Mouse (Mus musculus) cortical plate, adult 2 months (tissue): Measurements from ENCODE around the gene Lrrc10b. TPM values are rescaled to one million over a fixed set of nuclear protein-coding genes. Genes with fewer than 3 reads are reported as not detected.
A peak's percentile ranks its signal among the peaks of the same experiment; 100 is the strongest.

Experiments used
- H3K27ac ChIP-seq: fragments of 200-500 bp; 2 replicates; pipeline ENCODE4 v1.5.1; 2012; ENCODE audit warnings: low read length, control low read depth, inconsistent platforms; ENCODE audit not compliant: insufficient read depth
- H3K4me1 ChIP-seq: fragments of 200-500 bp; 2 replicates; pipeline ENCODE4 v1.6.1; 2011; ENCODE audit warnings: low read length; ENCODE audit not compliant: control insufficient read depth, insufficient read depth
- H3K4me3 ChIP-seq: fragments of 200-500 bp; 2 replicates; pipeline ENCODE4 v1.5.1; 2011; ENCODE audit warnings: mild to moderate bottlenecking, low read length, control low read depth; ENCODE audit not compliant: insufficient read depth
- CTCF ChIP-seq: fragments of 200-500 bp; IDR thresholded peaks from 2 replicates; pipeline ENCODE4 v1.5.1; 2011; ENCODE audit warnings: mild to moderate bottlenecking, control low read depth, low read length; ENCODE audit not compliant: insufficient read depth; ENCODE audit errors: extremely low read depth
- POLR2A ChIP-seq: fragments of 200-500 bp; IDR thresholded peaks from 2 replicates; pipeline ENCODE4 v1.6.1; 2011; ENCODE audit warnings: mild to moderate bottlenecking, low read length, control low read depth; ENCODE audit not compliant: insufficient read depth; ENCODE audit errors: extremely low read depth
- polyA plus RNA-seq: library from polyadenylated mRNA; depleted of rRNA; stranded (reverse); fragments of >200 nt; gene quantifications from 2 replicates; pipeline ENCODE4 v1.2.3, GENCODE M21; 2012

Gene Lrrc10b
- polyA plus RNA-seq, 1 experiment, result 24.2 TPM

DNA sequence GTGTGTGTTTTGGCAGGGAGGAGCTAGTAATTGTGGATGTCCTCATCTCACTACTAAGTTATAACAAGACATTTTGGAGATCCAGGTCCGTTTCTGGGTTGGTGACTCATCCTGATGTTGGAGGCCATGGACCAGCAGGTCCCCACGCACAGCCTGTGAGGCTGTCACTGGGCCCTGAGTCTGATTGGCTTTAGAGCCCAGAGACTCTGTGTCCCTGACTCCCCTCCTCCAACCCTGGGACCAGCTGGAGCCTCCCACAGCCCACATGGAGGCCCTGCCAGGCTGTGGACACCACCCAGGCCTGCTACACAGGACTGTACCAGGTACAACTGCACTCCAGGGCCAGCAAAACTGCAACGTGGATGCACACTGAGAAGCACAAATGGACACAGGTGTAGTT is 15.7 kb upstream of the Lrrc10b start:
- Histone ChIP-seq H3K4me1 (peaks cover 2% of the 10 kb centered on the region; the same call in 1 of the 2 replicates), H3K27ac (no peak overlapping the region), H3K4me3 (no peak overlapping the region)
- TF ChIP-seq POLR2A (no peak), CTCF (no peak)

DNA sequence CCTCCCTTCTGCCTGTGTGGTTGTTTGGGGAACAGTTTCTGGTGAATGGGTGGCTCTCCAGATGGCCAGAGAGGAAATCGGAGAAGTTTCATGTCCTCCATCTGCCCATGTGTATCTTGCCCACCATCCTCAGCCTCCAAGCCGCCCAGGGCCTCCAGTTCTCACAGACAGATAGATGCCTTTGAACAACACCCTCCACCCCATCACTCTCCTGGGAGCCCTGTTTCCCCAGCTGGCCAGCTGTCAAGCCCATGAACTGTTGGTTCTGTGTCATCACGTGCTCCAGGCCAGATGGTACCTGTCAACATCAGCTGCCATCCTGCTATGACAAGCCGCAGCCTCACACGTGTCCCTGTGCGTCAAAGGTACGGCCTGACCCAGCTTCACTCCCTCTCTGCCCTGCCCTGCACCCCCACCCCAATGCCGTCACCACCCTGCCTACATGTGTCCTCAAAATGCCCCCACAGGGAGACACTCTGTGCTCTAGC is 11.9 kb upstream of the Lrrc10b start:
- TF ChIP-seq POLR2A, result no peak
- Histone ChIP-seq H3K4me3 (no peak overlapping the region), H3K27ac (no peak overlapping the region), H3K4me1 (peaks cover 2% of the 10 kb centered on the region; the same call in 1 of the 2 replicates)

DNA sequence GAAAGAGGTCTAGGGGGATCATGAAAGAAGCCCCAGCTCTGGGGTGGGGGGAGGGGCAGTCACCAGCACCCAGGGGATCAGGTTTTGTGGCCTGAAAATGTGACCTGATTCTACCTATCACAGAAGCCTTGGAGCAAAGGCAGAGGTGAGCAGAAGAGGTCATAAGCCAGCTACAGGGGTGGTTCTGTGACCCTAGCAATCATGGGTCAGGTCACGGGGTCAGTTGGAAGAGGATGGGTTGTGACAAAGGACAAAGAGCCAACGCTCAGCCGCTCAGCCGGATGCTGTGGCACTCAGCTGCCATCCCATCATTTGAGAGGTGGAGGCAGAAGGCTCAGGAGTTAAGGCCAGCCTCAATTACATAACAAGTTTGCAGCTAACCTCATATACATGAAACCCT is 7.2 kb upstream of the Lrrc10b start:
- H3K27ac ChIP-seq, result no peak overlapping the region
- H3K4me1 ChIP-seq, result peaks cover 2% of the 10 kb centered on the region; the same call in 1 of the 2 replicates
- H3K4me3 ChIP-seq, result no peak overlapping the region
- TF ChIP-seq CTCF (no peak), POLR2A (no peak)

DNA sequence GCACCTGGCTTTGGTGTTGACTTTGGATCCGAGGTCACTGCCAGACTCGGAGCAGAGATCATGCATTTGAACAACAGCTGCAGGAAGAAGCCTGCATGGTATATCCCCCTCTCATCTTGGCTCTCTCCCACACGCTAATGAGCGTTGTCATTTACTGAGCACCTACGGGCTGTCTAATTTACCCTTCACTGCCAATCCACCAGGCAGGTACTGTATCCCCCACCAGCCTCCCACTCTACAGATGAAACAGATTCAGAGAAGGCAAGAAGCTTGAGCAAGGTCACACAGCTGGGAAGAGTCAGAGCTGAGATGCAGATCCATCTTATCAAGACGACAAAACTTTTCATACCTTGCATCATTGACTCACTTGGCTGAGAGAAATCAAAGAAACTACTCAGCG is 4.3 kb upstream of the Lrrc10b start:
- Histone ChIP-seq H3K27ac (no peak overlapping the region), H3K4me1 (no peaks in the 10 kb centered on the region), H3K4me3 (no peak overlapping the region)
- TF ChIP-seq POLR2A (no peak), CTCF (no peak)

DNA sequence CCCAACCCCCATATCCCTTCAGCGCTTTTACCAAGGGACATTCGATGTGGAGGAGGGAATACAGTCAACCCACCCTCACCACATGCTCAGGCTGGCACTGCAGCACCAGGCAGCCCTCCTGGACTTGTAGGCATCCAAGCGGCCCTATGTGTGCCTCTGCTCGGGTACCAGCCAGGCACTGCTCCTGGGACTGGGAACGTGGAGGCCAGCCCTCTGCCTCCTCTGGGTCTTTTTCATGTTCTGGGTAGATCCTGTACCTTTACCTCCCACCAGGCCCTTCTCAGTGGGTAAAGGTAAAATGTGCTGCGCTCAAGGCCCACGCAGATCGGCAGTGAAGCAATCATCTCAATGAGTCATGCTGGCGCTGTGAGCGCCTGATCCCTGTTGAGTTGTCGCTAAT is 2.6 kb upstream of the Lrrc10b start:
- Histone ChIP-seq H3K4me1 (no peaks in the 10 kb centered on the region), H3K4me3 (no peak overlapping the region), H3K27ac (0 out of 2 replicates have a peak overlapping the region, but pooled peaks have one; percentile 16)
- no peak for TF ChIP-seq CTCF
- TF ChIP-seq POLR2A, result no peak

GRCm38 (mm10) chr19:10458096-10458495 is 823 bp upstream of the Lrrc10b start:
- H3K4me1 ChIP-seq, result no peaks in the 10 kb centered on the region
- TF ChIP-seq CTCF, result no peak
- no peak for TF ChIP-seq POLR2A
- 0 out of 2 replicates have a peak overlapping the region, but pooled peaks have one; percentile 4 for H3K27ac ChIP-seq
- H3K4me3 ChIP-seq, result 0 out of 2 replicates have a peak overlapping the region, but pooled peaks have one; percentile 0

DNA sequence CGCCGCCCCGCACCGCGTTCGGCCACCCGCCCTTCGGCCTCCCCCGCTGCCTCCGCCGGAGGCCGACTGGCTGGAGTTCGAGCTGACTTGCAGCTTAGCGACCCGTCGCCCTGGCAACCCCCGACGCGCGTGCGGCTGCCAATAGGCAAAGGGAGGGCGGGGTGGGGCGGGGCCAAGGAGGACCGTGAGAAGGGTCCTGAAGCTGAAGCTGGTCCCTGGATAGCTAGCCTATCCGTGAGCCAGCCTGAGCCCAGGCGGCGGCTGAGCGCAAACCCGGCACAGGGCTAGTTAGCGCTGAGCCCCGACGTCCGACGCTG is 169 bp upstream of the Lrrc10b start:
- Histone ChIP-seq H3K4me3 (peak overlapping the region; percentile 0; the same call in 1 of the 2 replicates), H3K27ac (no peak overlapping the region), H3K4me1 (no peaks in the 10 kb centered on the region)
- TF ChIP-seq POLR2A (no peak), CTCF (no peak)

- H3K4me3 ChIP-seq, result peak overlapping the region; percentile 9
- no peaks in the 10 kb centered on the region for H3K4me1 ChIP-seq
- H3K27ac ChIP-seq, result no peak overlapping the region
- TF ChIP-seq CTCF, result no peak
- TF ChIP-seq POLR2A, result no peak
Measured at GRCm38 (mm10) chr19:10455437-10455806, 1.9 kb downstream of the Lrrc10b start.

DNA sequence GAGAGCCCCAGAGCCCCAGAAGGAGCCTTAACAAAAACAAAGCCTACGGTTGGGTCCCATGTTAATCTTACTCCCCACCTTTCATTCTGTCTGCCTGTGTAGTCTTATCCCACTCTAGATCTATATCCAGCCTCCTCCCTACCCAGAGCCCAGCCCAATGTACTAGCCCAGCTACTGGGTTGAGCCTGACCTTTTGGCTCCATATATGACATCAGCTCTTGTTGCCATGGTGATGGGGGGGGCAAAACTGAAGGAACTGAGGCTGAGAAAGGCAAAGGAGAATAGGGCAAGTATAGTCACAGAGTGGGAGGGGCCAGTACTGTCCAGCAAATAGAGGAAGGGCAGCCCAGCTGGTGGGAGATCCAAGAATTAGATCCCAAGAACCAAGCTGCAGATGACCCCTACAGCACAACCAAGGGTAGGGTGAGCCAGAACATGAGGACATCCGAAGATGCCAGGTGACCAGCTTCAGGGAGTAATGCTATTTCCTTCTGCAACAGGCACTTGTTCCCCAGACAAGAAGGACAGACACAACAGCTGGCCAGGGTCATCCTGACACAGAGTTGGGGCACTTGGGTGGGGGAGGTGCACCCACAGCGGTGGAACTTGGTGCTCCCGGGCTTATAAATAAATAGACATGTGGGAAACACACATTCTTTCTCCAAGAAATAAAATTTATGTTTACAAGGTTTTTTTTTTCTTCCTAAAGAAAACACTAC is 2.4 kb downstream of the Lrrc10b start:
- Histone ChIP-seq H3K4me1 (no peaks in the 10 kb centered on the region), H3K4me3 (peak overlapping the region; percentile 9; the same call in 1 of the 2 replicates), H3K27ac (no peak overlapping the region)
- TF ChIP-seq CTCF, result no peak
- TF ChIP-seq POLR2A, result no peak

- Histone ChIP-seq H3K27ac (no peak overlapping the region), H3K4me1 (no peaks in the 10 kb centered on the region), H3K4me3 (no peak overlapping the region)
- TF ChIP-seq POLR2A (no peak), CTCF (peak; percentile 80)
Measured at GRCm38 (mm10) chr19:10449708-10450107, 7.6 kb downstream of the Lrrc10b start.
